Mouse (Mus musculus): ENCODE measurements around the gene Phrf1. TPM values are rescaled to one million over a fixed set of nuclear protein-coding genes. Genes with fewer than 3 reads are reported as not detected.

Phrf1 gene
- total RNA-seq, 2 experiments from 2014 or later = 33.7 to 34.8 TPM

DNA sequence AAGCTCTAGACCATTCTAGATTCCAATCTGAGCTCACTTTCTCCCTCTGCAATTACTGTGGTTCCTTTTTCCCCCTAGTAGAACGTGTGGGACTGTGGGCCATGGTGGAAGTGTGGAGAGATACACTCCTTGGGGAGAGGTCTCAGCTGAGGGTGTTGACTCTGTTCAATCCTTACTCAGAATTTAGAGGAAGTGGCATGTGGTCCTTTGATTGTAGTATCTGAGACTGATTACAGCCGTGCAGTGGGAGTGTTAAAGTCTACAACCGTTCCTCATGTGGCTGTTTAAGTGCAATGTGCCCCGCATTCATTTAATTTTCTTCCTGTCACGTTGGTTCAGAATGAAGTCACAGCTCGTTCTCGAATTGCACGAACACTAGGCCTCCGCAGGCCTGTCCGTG, 27.6 kb downstream of the Phrf1 start:
- DNase-seq = no peak

DNA sequence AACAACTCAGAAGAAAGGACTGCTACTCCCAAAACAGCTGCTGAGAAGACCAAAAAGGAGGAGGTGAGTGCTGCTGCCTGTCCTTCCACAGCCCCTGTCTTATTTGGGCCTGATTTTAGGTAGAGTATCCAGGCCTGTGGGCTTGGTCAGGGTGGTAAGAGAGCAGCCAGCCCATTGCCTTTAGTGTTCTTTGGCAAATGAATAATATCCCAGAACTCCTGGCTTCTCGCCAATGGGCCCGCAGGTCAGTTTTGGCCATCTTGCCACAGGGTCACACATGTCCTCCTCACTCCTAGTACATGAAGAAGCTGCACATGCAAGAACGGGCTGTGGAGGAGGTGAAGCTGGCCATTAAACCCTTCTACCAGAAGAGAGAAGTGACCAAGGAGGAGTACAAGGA, 32.9 kb downstream of the Phrf1 start:
- DNase-seq = no peak

DNA sequence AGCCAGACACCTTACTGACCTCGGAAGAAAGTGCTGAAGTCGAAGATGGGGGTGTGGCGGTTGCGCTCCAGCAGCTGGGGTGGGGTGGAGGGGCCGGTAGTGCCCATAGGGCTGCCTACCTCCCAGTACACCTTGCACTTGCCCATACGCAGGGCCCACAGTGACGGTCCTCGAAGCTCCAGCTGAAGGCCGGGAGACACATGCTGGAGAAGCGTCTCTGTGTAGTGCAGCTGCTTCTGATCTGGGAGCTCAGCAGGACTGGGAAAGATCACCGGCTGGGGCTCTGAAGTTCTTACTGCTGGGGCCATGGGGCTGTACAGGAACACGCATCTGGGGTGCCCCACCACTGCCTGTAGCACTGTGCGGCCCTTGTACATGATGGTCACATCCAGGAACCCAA, 35.1 kb downstream of the Phrf1 start:
- DNase-seq = no peak

DNA sequence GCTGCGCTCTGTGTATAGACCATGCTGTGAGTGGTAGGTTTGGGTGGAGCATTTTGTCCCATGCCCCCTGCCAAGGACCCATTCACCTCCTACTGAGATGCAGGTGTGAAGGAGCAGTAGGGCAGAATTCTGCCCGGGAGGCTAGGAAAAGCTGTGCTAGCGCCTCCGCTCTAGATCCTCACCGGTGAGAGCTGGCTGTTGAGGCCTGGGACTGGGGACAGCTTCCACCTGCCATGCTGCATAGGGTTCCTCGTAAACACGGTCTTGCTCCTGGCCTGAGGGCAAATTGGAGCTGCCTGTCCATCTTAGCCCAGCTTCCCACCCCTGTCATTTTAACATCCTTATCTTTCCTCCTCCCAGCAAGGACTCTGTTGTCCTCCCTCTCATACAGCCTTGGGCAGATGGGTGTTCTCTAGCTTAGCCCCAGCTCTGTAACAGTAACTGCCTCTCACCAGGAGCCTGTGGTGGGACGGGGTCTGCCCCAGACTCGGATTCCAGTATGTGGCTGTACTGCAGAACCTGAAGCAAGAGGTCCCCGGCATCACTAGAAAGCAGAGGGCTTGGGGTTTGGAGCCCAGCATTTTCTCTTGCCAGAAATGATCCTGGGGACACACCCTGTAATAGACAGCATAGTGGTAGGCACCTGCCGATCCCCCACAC, 35.6 kb downstream of the Phrf1 start:
- no peak for DNase-seq

DNA sequence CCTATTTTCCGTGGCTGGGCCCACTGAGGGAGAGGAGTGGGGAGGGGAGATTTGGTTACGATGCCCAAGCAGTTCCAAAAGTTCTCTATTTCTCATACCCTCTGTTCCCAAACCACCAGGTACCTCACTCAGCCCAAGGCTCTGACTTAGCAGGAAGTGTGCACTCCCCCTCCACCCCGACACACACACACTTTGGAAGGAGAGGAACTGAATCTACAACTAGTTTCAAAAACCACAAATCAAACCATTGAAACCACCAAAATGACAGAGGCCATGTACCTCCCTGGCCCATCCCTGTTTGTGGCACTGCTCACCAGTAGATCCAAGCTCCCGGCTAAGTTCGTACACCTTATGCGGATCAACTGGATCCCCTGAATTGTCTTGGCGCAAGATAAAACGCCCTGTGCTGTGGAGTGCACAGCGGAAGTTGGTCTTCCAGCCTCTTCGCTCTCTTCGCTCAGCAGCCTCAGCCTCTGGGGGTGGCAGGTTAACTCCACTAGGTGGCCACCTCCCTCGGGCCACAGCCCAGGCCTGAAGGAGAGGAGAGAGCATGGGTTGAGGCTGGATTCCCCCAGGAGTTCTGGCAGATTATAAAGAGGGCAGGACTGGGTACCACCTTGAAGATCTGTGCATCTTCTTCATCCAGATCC, 36.3 kb downstream of the Phrf1 start:
- peak; percentile 40 to 45 for DNase-seq

- no peak for DNase-seq
Measured at GRCm38 (mm10) chr7:141265411-141265738, 36.8 kb downstream of the Phrf1 start.

GRCm38 (mm10) chr7:141265739-141266561, 37.4 kb downstream of the Phrf1 start, which contains the start of gene Irf7:
TSS of gene Irf7 (minus strand) at chr7:141266481.
- peak; percentile 83 to 86 for DNase-seq

DNA sequence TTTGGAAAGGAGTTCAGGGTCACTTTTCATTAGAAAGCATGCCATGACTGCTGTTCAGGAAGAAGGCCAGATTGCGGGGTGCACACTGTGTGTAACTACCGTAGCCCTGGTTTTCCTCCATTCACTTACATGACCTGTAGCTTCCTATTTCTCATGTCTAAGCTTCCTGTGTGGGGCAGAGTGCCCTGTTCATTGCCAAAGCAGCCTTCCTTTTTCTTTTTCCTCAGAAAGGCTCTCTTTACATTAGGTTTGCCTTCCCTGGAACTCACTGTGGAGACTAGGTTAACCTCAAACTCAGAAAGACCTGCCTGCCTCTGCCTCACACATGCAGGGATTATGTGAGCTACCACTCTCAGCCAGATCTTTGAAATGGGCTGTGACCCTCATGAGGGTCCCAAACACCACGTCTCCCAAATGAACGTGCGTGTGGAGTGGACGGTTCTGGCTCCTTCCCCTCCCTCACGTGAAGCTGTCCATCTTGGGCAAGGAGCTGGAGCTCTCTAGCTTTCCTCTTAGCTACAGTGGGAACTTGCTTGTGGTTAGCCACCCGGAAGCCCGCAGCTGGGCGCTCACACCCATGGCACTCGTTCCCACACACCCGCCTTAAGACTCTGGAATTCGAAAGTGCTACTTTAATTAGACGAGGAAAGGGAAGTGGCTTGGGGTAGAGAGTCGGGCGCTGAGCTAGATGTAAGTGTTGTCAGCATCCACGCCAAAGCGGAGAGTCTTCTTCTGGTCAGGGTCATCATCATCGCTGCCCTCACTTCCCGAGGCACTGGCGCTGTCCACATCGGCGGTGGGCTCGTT, 40.1 kb downstream of the Phrf1 start:
- DNase-seq = peak in 1 of 2 experiments; percentile 61

DNA sequence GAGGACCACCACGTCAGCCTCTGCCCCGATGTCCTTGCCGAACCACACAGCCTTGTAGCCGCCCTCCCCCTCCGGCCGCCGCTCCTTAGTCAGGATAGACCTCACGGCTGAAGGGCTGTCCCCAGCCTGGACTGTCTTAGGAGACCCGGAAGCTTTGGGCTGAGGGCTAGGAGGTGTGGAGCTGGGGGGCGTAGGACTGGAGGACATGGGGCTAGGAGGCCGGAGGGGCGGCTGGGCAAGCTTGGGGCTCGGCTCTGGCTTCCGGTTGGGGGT, 40.6 kb downstream of the Phrf1 start:
- no peak for DNase-seq

GRCm38 (mm10) chr7:141270631-141271030, 42.0 kb downstream of the Phrf1 start:
- no peak for DNase-seq

DNA sequence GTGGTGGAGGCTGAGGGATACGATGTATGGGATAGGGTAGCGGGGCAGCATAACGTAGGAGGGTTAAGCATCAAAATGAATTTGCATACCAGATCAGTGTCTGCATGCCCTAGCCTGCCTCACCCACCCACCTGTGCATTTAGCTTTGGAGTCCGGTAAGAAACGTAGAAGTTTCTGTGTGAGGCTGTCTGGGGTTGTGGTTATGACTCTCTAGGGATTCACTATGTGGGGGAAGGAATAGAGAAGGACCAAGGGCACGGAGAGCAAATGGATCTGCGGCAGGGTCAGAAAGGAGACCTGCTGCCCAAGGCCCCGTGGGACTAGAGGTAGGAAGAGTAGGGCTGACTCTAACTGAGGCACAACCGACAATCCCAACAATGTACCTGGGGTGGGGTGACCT, 46.8 kb downstream of the Phrf1 start:
- no peak for DNase-seq

GRCm38 (mm10) chr7:141276546-141276945, 48.0 kb downstream of the Phrf1 start, which contains the start of gene Cdhr5:
TSS of gene Cdhr5 (minus strand) at chr7:141276786.
- DNase-seq = no peak

- no peak for DNase-seq
Measured at GRCm38 (mm10) chr7:141277701-141278678, 49.4 kb downstream of the Phrf1 start.

- peak in 1 of 2 experiments; percentile 4 for DNase-seq
Measured at GRCm38 (mm10) chr7:141278766-141279590, 50.4 kb downstream of the Phrf1 start, which contains the start of gene Sct. TSS of gene Sct (minus strand) at chr7:141279133.

DNA sequence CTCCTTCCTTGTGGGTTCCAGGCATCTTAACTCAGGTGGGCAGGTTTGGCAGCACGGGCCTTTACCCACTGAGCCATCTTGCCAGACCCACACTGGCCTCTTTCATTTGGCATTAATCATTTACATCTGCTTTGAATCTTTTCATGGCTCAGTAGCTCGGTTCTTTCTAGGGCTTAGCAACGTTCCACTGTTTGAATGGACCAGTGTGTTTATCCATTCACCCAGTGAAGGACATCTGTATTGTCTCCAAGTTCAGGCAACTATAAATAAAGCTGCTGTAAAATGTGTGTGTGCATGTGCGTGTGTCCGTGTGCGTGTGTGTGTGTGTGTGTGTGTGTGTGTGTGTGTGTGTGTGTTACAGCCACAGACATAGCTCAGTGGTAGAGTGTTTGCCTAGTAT, 52.9 kb downstream of the Phrf1 start:
- DNase-seq = no peak

DNA sequence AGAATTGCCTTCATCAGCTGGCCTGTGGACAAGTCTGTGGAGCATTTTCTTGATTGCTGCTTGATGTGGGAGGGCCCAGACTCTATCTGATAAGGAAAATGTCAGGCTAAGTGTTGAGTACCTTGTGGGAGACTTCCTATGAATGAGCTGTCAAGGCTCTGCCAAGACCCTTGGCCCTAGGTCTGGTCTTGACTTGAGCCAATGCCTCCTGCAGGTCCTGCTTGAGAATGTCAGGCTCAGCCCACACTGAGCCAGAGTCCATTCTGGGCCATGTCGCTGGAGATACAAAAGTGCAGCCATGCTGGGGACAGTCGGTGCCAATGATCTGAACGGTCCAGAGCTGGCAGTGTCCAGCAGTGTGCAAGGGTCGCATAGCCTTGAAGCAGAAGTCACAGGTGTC, 54.2 kb downstream of the Phrf1 start:
- no peak for DNase-seq

GRCm38 (mm10) chr7:141288042-141288441, 59.5 kb downstream of the Phrf1 start:
- no peak for DNase-seq

DNA sequence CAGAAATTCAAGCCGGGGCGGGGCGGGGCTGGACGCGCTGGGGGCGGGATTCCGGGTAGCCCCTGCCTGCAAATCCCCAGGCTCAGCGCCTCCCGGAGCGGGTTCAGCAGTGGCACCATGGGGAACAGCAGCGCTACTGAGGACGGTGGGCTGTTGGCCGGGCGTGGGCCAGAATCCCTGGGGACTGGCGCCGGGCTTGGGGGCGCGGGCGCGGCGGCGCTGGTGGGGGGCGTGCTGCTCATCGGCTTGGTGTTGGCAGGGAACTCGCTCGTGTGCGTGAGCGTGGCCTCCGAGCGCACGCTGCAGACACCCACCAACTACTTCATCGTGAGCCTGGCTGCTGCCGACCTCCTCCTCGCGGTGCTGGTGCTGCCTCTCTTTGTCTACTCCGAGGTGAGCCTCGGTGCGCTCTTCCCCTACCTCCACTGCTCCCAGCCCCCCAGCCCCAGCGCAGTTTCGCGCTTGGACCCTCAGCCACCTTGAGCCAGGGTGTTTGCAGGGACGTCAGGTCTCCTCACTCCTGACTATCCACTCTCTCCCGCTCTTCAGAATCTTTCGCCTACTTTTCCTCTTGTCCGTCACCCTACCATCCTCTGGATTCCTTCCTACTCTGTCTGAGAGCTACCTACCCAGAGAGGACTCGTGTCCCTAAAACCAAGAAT, 63.5 kb downstream of the Phrf1 start, which contains the start of gene Drd4:
Gene Drd4 (plus strand): TSS at position 86 of the 662 bp plus-strand sequence.
- no peak for DNase-seq

DNA sequence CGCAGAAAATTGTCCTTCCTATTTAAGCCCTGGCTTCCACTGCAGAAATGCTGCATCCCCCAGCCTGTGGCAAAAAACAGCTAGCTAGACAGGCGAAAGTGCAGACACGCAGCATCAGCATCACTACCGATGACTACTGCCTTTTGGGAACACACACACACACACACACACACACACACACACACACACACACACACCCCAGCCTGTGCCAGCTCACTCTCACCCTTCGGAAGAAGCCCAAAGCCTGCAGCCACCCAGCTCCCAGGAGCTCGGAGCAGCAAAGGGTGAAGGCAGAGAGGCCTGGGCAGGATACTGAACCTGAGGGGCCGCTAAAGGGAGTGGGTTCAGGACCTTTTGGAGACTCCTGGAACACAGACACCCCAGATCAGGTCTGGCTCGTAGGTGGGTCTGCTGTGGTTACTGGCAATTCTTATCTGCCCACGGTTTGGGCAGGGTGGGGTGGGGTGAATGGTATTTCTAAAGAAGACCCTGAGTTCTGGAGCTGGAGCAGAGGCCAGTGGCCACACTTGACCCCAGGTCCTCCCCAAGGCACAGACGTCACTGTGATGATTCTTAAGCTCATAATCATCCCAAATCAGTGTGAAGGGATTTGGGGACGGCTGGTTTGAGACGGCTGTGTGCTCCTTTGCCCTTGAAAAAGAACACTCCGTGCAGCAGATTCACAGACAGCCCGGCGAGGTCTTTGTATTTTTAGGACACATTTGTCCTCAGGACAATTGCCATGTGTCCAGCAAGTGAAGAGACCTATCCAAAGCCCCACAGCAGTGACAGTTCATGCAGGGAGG, 64.2 kb downstream of the Phrf1 start:
- DNase-seq = no peak

Data from heart, adult 18-20 months (tissue).